Mouse (Mus musculus) gastrocnemius, adult 2 months (tissue): ENCODE results near the gene Nosip. TPM values are rescaled to one million over a fixed set of nuclear protein-coding genes. Genes with fewer than 3 reads are reported as not detected.
"Not testable (repeated sequence)": the region's sequence is repeated elsewhere in the genome, so short reads cannot be mapped to it uniquely, and the experiment has no call there.

ENCODE experiments used
- DNase-seq: peaks from one replicate; pipeline ENCODE4 v3.0.0; 2022
- H3K27ac ChIP-seq: fragments of 200-600 bp; 2 replicates; pipeline ENCODE4 v1.8.1; 2022; ENCODE audit warnings: mild to moderate bottlenecking
- H3K4me3 ChIP-seq: fragments of 200-600 bp; 2 replicates; pipeline ENCODE4 v1.8.1; 2022; ENCODE audit warnings: mild to moderate bottlenecking, moderate library complexity
- CTCF ChIP-seq: fragments of 200-600 bp; IDR thresholded peaks from 2 replicates; pipeline ENCODE4 v1.8.1; 2022; ENCODE audit warnings: antibody characterized with exemption, mild to moderate bottlenecking, moderate library complexity
- intact Hi-C: fragments of 180-260 bp; cut with DNase I; formaldehyde crosslinking; loops from one replicate; pipeline ENCODE4 v1.15.1; 2025
- total RNA-seq, 2 experiments: library from RNA; stranded (reverse); gene quantifications; 2 replicates each; pipeline ENCODE4 v1.2.3; 2021

Gene Nosip
- total RNA-seq, 2 experiments from 2014 or later, result 30.2 to 32.9 TPM

- no peak for TF ChIP-seq CTCF
- peak overlapping the region; percentile 72 for H3K4me3 ChIP-seq
- intact Hi-C loops, result loop anchor here (2.0 kb wide), 1 partner anchor 20 kb away; no protein-coding TSS in a partner anchor
- DNase-seq, result no peak
- peak overlapping the region; percentile 94 for H3K27ac ChIP-seq
Measured at GRCm38 (mm10) chr7:45102441-45102840, 40.2 kb downstream of the Nosip start.

DNA sequence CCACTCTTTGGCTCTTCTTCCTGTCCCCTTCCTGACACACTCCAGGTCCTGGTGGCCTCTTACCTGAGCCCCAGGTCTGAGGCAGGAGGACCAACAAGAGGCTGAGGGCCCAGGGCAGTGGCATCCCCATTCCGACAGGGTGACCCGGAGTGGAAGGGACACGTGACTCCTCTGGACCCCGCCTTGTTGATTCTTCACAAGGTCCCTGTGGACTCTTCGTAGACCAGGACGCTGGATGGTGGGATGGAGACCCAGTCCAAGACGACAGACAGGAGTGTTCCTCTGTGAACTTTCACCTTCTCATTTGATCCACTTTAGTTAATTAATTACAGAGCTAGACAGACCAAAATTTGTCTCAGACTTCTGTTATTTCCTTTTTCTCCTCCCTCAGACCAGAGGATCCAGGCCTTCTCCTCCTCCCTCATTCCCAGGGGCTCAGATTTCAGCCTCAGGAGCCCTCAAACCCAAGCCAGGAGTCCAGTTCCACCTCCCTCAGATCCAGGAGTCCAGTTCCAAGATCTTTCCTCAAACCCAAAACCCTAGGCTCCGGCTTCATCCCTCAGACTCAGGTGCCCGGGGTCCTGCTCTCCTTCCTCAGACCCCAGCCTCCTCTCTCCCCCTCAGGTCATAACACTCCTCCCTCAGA lies 40.8 kb downstream of the Nosip start:
- intact Hi-C loops, result loop anchor here (2.0 kb wide), 1 partner anchor 20 kb away; no protein-coding TSS in a partner anchor
- peak; percentile 65 for DNase-seq
- H3K4me3 ChIP-seq, result peak overlapping the region; percentile 72
- TF ChIP-seq CTCF, result no peak
- peak overlapping the region; percentile 94 for H3K27ac ChIP-seq

DNA sequence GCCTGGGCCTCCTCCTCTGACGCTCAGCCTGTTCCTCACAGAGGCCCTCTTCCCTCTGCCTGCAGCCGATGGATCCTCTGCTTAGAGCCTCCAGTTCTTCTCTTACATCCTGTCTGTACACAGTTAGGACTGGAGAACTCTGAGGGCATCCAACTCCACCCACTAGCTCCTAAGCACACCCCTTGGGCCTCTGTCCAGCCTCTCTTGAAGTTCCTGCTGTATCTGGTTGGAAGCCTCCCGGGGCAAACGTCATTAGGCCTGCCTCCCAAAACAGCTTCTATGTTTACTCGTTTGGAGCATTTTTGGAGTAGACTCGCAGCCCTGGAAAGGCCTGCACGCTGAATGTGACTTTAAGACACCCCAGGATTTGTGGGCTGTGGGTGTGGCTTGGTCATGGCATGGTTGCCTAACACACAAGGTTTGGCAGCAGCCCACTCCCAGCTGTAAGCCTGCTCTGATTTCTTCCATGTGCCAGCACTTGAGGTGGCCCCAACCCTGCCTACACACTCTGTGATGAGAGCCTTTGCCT lies 41.5 kb downstream of the Nosip start, which contains the start of gene Fcgrt:
Gene Fcgrt (minus strand): TSS at position 200 of the 529 bp plus-strand sequence.
- peak within 1 kb of the TSS; percentile 72 for H3K4me3 ChIP-seq
- intact Hi-C loops, result loop anchor here (2.0 kb wide), 1 partner anchor 21 kb away; no protein-coding TSS in a partner anchor
- DNase-seq, result peak; percentile 96
- TF ChIP-seq CTCF, result no peak
- peak within 1 kb of the TSS; percentile 94 for H3K27ac ChIP-seq

- intact Hi-C loops, result no loop called here
- no peak for DNase-seq
- H3K27ac ChIP-seq, result no peak overlapping the region
- no peak overlapping the region for H3K4me3 ChIP-seq
- no peak for TF ChIP-seq CTCF
Measured at GRCm38 (mm10) chr7:45104941-45105340, 42.7 kb downstream of the Nosip start.

DNA sequence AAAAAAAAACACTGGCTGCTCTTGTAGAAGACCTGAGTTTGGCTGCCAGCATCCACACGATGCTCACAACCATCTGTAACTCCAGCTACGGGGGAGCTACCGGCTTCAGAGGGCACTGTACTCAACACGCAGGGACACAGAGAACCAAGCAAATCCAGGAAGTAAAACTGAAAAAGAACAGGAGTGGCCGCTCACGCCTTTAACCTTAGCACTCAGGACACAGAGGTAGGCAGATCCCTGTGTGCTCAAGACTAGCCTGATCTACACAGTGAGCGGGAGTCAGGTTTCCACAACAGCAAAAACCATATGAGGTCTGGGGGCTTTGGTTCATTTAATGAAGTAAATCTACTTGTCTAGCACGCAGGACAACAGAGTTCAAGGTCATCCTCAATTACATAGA lies 43.3 kb downstream of the Nosip start:
- H3K4me3 ChIP-seq, result no peak overlapping the region
- no peak for DNase-seq
- intact Hi-C loops, result no loop called here
- TF ChIP-seq CTCF, result no peak
- no peak overlapping the region for H3K27ac ChIP-seq

GRCm38 (mm10) chr7:45106441-45106840 lies 44.2 kb downstream of the Nosip start:
- TF ChIP-seq CTCF, result no peak
- Histone ChIP-seq H3K4me3 (no peak overlapping the region), H3K27ac (no peak overlapping the region)
- intact Hi-C loops, result no loop called here
- no peak for DNase-seq

DNA sequence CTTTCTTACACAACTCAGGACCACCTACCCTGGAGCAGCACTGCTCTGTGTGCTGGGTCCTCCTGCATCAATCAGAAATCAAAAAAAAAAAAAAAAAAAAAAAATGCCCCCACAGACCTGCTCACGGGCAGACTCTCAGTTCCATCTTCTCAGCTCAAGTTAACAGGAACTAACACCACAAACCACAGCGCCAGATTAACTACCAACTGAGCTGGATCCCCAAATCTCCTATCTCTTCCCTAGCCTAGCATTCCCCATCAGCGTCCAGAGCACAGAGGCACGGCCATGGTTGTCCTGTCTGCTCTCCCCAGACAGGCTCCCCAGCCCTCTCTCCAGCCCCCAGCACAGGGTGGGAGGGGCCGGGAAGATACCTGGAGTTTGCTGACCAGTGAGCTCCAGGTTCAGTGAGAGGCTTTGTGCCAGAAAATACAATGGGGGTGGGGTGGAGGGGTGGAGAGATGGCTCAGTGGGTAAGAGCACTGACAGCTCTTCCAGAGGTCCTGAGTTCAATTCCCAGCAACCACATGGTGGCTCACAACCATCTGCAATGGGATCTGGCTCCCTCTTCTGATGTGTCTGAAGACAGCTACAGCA lies 44.9 kb downstream of the Nosip start:
- Histone ChIP-seq H3K4me3 (no peak overlapping the region), H3K27ac (no peak overlapping the region)
- intact Hi-C loops, result no loop called here
- no peak for DNase-seq
- no peak for TF ChIP-seq CTCF

- H3K4me3 ChIP-seq, intact Hi-C loops, H3K27ac ChIP-seq, DNase-seq: not testable (repeated sequence)
Measured at GRCm38 (mm10) chr7:45110089-45110488, 47.9 kb downstream of the Nosip start.

DNA sequence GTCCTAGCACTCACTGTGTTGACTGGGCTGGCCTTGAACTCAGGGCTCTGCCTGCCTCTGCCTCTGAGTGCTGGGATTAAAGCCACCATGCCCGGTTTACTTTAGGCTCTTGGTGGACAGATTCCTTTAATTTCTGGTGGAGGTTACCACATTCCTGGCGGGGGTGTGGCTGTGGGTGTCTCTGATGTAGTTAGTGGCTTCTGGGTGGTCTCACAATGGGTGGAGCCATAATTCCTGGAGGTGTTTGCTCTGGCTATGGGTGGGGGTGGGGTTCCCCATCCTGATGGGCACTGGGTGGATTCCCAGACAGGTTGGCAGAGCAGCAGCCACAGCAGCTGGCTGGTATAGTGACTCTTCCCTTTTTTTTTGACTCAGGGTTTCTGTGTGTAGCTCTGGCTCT lies 49.7 kb downstream of the Nosip start:
- no peak for DNase-seq
- intact Hi-C loops, result no loop called here
- no peak for TF ChIP-seq CTCF
- Histone ChIP-seq H3K27ac (no peak overlapping the region), H3K4me3 (no peak overlapping the region)

DNA sequence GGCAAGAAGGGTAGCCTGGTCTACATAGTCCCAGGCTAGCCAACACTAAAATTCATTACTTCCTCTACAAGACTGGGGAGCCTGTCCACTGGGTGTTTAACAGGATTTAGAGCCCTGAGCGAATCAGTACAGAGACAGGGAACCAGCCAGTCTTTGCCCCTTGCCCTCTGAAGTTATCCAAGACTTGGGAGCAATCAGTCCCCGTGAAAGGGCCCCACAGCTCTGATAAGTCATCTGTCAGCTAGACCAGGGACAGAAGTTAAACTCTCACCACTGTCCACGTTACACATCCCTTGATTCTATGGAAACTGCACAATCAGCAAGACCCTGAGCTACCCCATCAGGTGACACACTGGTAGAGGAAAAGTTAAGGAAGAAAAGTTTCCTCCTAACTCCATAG lies 50.3 kb downstream of the Nosip start:
- no peak for TF ChIP-seq CTCF
- no peak for DNase-seq
- no peak overlapping the region for H3K27ac ChIP-seq
- intact Hi-C loops, result no loop called here
- H3K4me3 ChIP-seq, result no peak overlapping the region

DNA sequence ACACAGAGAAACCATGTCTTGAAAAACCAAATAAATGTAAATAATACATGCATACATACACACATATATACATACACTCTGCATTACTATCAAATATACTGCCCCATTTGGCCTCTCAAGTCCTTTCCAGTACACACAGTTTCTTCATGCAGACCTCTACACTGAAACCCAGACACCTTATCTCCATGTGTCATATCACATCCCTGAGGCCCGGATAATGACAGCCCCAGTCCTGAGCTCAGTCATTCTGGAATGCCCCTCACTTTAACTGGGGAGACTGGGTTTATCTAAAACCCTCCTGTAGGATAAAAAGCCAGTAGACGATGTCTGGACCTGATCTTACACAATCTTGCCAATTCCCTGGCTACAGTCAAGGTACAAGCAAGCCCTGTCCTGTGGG lies 51.2 kb downstream of the Nosip start:
- no peak for DNase-seq
- Histone ChIP-seq H3K27ac (no peak overlapping the region), H3K4me3 (no peak overlapping the region)
- TF ChIP-seq CTCF, result no peak
- intact Hi-C loops, result no loop called here

- no peak for DNase-seq
- Histone ChIP-seq H3K4me3 (no peak overlapping the region), H3K27ac (no peak overlapping the region; the same call in 1 of the 2 replicates)
- no peak for TF ChIP-seq CTCF
- intact Hi-C loops, result no loop called here
Measured at GRCm38 (mm10) chr7:45117566-45117965, 55.3 kb downstream of the Nosip start.

GRCm38 (mm10) chr7:45118336-45118735 lies 56.1 kb downstream of the Nosip start:
- intact Hi-C loops, result no loop called here
- DNase-seq, result no peak
- TF ChIP-seq CTCF, result no peak
- Histone ChIP-seq H3K4me3 (no peak overlapping the region), H3K27ac (no peak overlapping the region)
